ENCODE assay signal across 8 mouse cellular contexts in genomic region chr1:152687733-152688181, GRCm38 (mm10).
A peak's percentile ranks its signal among the peaks of the same experiment; 100 is the strongest.
DNase-seq lines count a peak whose midpoint lies in the region; ATAC-seq and TF ChIP-seq lines count a peak whose summit lies in the region.

No protein-coding gene starts in this region.

- no peaks in the 10 kb centered on the region for H3K9me3 ChIP-seq in forebrain, embryonic 12.5 days
- H3K9me3 ChIP-seq in neural tube, embryonic 14.5 days (ENCODE audit: control insufficient read depth, low read length): no peaks in the 10 kb centered on the region

- no peaks in the 10 kb centered on the region for H3K27me3 ChIP-seq in kidney, adult 2 months (replicated peaks; ENCODE audit: control insufficient read depth, insufficient read depth, low read length)
- H3K27me3 ChIP-seq in forebrain, embryonic 12.5 days: no peaks in the 10 kb centered on the region; the same call in 1 of the 2 replicates
- no peaks in the 10 kb centered on the region for H3K27me3 ChIP-seq in neural tube, embryonic 14.5 days (ENCODE audit: control insufficient read depth, insufficient read depth, low read length)

- ATAC-seq in forebrain, embryonic 12.5 days (ENCODE audit: low FRiP score): peak; percentile 51; the same call in 1 of the 2 replicates
- peak; percentile 47; the same call in 1 of the 2 replicates for ATAC-seq in neural tube, embryonic 14.5 days (ENCODE audit: low read depth)

- H3K4me2 ChIP-seq in forebrain, embryonic 12.5 days: no peak overlapping the region
- no peak overlapping the region for H3K4me2 ChIP-seq in neural tube, embryonic 14.5 days (ENCODE audit: low read depth, low read length)

- TF ChIP-seq POLR2A in kidney, adult 2 months (IDR thresholded peaks at IDR 0.05; ENCODE audit: low read depth, low read length): no peak

- peaks cover 3% of the 10 kb centered on the region for H3K4me1 ChIP-seq in kidney, adult 2 months (ENCODE audit: control insufficient read depth, insufficient read depth, low read length)
- peaks cover 17% of the 10 kb centered on the region for H3K4me1 ChIP-seq in forebrain, embryonic 12.5 days
- peaks cover 10% of the 10 kb centered on the region; the same call in 1 of the 2 replicates for H3K4me1 ChIP-seq in neural tube, embryonic 14.5 days (ENCODE audit: control insufficient read depth, insufficient read depth, low read length)

- no peak overlapping the region for H3K9ac ChIP-seq in forebrain, embryonic 12.5 days
- H3K9ac ChIP-seq in neural tube, embryonic 14.5 days (replicated peaks; ENCODE audit: low read depth, low read length): no peak overlapping the region

- H3K36me3 ChIP-seq in kidney, adult 2 months (ENCODE audit: control insufficient read depth, insufficient read depth, low read length): no peaks in the 10 kb centered on the region
- H3K36me3 ChIP-seq in forebrain, embryonic 12.5 days (replicated peaks): no peaks in the 10 kb centered on the region
- no peaks in the 10 kb centered on the region for H3K36me3 ChIP-seq in neural tube, embryonic 14.5 days (ENCODE audit: control insufficient read depth, insufficient read depth, low read length)

- peak; percentile 41 for DNase-seq in kidney, adult 2 months
- no peak for DNase-seq in kidney, adult 8-10 months
- DNase-seq in kidney, postnatal 14 days: peak; percentile 62
- no peak for DNase-seq in natural killer cell, adult 2 months (ENCODE audit: low spot score in 2 of 2)
- no peak for DNase-seq in thymus, postnatal 0 days (ENCODE audit: low spot score)
- DNase-seq in layer of hippocampus, adult 9-11 months: no peak

- no peak overlapping the region for H3K4me3 ChIP-seq in kidney, adult 2 months (ENCODE audit: insufficient read depth, low read depth, low read length)
- no peak overlapping the region for H3K4me3 ChIP-seq in forebrain, embryonic 12.5 days (replicated peaks)
- no peak overlapping the region for H3K4me3 ChIP-seq in neural tube, embryonic 14.5 days (ENCODE audit: low read depth, low read length)

- 50% methylated on average over 8 of the region's 8 CpGs for WGBS in kidney, adult 2 months
- WGBS in forebrain, embryonic 12.5 days: 21% methylated on average over 8 of the region's 8 CpGs
- 23% methylated on average over 8 of the region's 8 CpGs for WGBS in neural tube, embryonic 14.5 days

- no peak for TF ChIP-seq CTCF in kidney, adult 2 months (conservative IDR thresholded peaks at IDR 0.05; ENCODE audit: insufficient read depth, insufficient read length, low read depth, low read length)

- peak overlapping the region; percentile 5; the same call in 1 of the 2 replicates for H3K27ac ChIP-seq in kidney, adult 2 months (ENCODE audit: insufficient read depth, low read depth, low read length)
- no peak overlapping the region for H3K27ac ChIP-seq in forebrain, embryonic 12.5 days
- H3K27ac ChIP-seq in neural tube, embryonic 14.5 days (ENCODE audit: low read depth, low read length): no peak overlapping the region

Comparison
In these comparisons a context has a peak if more than half of its experiments do, and no peak if none do; other contexts are left out.
1. DNase-seq: peak in kidney, adult 2 months (single experiment) and kidney, postnatal 14 days (single experiment); none in kidney, adult 8-10 months (0 of 2), natural killer cell, adult 2 months (0 of 2), thymus, postnatal 0 days (single experiment) and layer of hippocampus, adult 9-11 months (single experiment).